Comparison of ENCODE assay signal across 8 mouse cellular contexts in the genomic region with DNA sequence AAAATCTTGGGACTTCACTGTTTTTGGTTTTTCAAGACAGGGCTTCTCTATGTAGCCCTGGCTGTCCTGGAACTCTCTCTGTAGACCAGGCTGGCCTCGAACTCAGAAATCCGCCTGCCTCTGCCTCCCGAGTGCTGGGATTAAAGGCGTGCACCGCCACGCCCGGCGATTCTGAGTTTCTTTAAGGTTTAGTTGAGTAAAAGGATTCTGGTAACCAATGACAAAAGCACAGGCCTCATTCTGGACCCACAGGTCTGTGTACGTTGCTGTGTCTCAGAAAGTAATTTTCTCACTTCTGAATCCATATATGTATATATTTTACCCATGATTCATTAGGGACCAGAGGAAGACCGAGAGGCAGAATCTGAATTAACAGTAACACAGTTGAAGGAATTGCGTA. TPM values are rescaled to one million over a fixed set of nuclear protein-coding genes. Genes with fewer than 3 reads are reported as not detected.
DNase-seq lines count a peak whose midpoint lies in the region; ATAC-seq and TF ChIP-seq lines count a peak whose summit lies in the region.
"Not testable (repeated sequence)": the region's sequence is repeated elsewhere in the genome, so short reads cannot be mapped to it uniquely, and the experiment has no call there.

TSS of gene Supt7l (minus strand) at position 101 of the 400 bp plus-strand sequence.

- H3K4me1 ChIP-seq in embryonic facial prominence, embryonic 13.5 days = peaks cover 24% of the 10 kb centered on the region
- not testable (repeated sequence) for H3K4me1 ChIP-seq in hindbrain, embryonic 11.5 days (replicated peaks; ENCODE audit: control insufficient read depth, insufficient read depth, low read length); testis, adult 2 months (ENCODE audit: control insufficient read depth, insufficient read depth, low read length)
- H3K4me1 ChIP-seq in liver, embryonic 11.5 days (replicated peaks; ENCODE audit: control insufficient read depth, insufficient read depth, low read length) = peaks cover 11% of the 10 kb centered on the region
- H3K4me1 ChIP-seq in midbrain, embryonic 13.5 days (replicated peaks) = peaks cover 34% of the 10 kb centered on the region

- POLR2A ChIA-PET in Patski (lab: Charles Lee) = not testable (repeated sequence)

- CTCF ChIA-PET in Patski (lab: Charles Lee) = not testable (repeated sequence)

- in situ Hi-C loops in Patski (cut with MboI; ENCODE audit: low pct_unique_long_range_greater_than_20kb) = not testable (repeated sequence)

- not testable (repeated sequence) for DNase-seq in Patski (ENCODE audit: low read depth, low spot score); gonadal fat pad, adult 2 months (ENCODE audit: low read depth); hindbrain, embryonic 11.5 days (ENCODE audit: low spot score); layer of hippocampus, adult 8-10 months (ENCODE audit: low spot score in 2 of 2); liver, embryonic 11.5 days (ENCODE audit: low spot score)

- TF ChIP-seq CTCF in Patski (IDR thresholded peaks at IDR 0.05); testis, adult 2 months (IDR thresholded peaks at IDR 0.05; ENCODE audit: control insufficient read depth, insufficient read depth, insufficient replicate concordance, low read depth, low read length): not testable (repeated sequence)

- peak within 1 kb of the TSS; percentile 95 for H3K4me2 ChIP-seq in embryonic facial prominence, embryonic 13.5 days
- H3K4me2 ChIP-seq in hindbrain, embryonic 11.5 days (replicated peaks; ENCODE audit: low read depth, low read length) = peak within 1 kb of the TSS; percentile 88
- H3K4me2 ChIP-seq in liver, embryonic 11.5 days = peak within 1 kb of the TSS; percentile 96
- peak within 1 kb of the TSS; percentile 99 for H3K4me2 ChIP-seq in midbrain, embryonic 13.5 days (replicated peaks)

- peaks cover 46% of the 10 kb centered on the region for H3K36me3 ChIP-seq in embryonic facial prominence, embryonic 13.5 days
- H3K36me3 ChIP-seq in hindbrain, embryonic 11.5 days (ENCODE audit: control insufficient read depth, insufficient read depth, low read length); testis, adult 2 months (ENCODE audit: control insufficient read depth, insufficient read depth, low read length): not testable (repeated sequence)
- H3K36me3 ChIP-seq in liver, embryonic 11.5 days (ENCODE audit: control insufficient read depth, insufficient read depth, low read length) = peaks cover 23% of the 10 kb centered on the region
- H3K36me3 ChIP-seq in midbrain, embryonic 13.5 days = peaks cover 38% of the 10 kb centered on the region

- H3K4me3 ChIP-seq in embryonic facial prominence, embryonic 13.5 days = peak within 1 kb of the TSS; percentile 100
- peak within 1 kb of the TSS; percentile 99 for H3K4me3 ChIP-seq in hindbrain, embryonic 11.5 days (ENCODE audit: low read depth, low read length)
- H3K4me3 ChIP-seq in liver, embryonic 11.5 days (ENCODE audit: low read depth, low read length) = peak within 1 kb of the TSS; percentile 97
- peak within 1 kb of the TSS; percentile 98 for H3K4me3 ChIP-seq in midbrain, embryonic 13.5 days (replicated peaks)
- peak within 1 kb of the TSS; percentile 96 for H3K4me3 ChIP-seq in testis, adult 2 months (ENCODE audit: control insufficient read depth, low read depth, low read length)

- peak within 1 kb of the TSS; percentile 94 for H3K9ac ChIP-seq in embryonic facial prominence, embryonic 13.5 days
- peak within 1 kb of the TSS; percentile 90 for H3K9ac ChIP-seq in hindbrain, embryonic 11.5 days (ENCODE audit: low read depth, low read length)
- H3K9ac ChIP-seq in liver, embryonic 11.5 days (ENCODE audit: low read depth, low read length) = peak within 1 kb of the TSS; percentile 93
- peak within 1 kb of the TSS; percentile 92 for H3K9ac ChIP-seq in midbrain, embryonic 13.5 days (replicated peaks)

- 75% methylated on average over 11 of the region's 11 CpGs for WGBS in embryonic facial prominence, embryonic 13.5 days
- WGBS in hindbrain, embryonic 11.5 days = 82% methylated on average over 11 of the region's 11 CpGs
- WGBS in liver, embryonic 11.5 days = 68% methylated on average over 11 of the region's 11 CpGs
- WGBS in midbrain, embryonic 13.5 days = 78% methylated on average over 11 of the region's 11 CpGs

- TF ChIP-seq POLR2A in testis, adult 2 months (IDR thresholded peaks at IDR 0.05; ENCODE audit: control insufficient read depth, low read depth, low read length) = not testable (repeated sequence)

- H3K9me3 ChIP-seq in embryonic facial prominence, embryonic 13.5 days; hindbrain, embryonic 11.5 days (ENCODE audit: control insufficient read depth, low read length); liver, embryonic 11.5 days (ENCODE audit: control insufficient read depth, low read length); midbrain, embryonic 13.5 days: not testable (repeated sequence)

- H3K27ac ChIP-seq in embryonic facial prominence, embryonic 13.5 days = peak within 1 kb of the TSS; percentile 85
- H3K27ac ChIP-seq in hindbrain, embryonic 11.5 days (ENCODE audit: low read depth, low read length) = peak within 1 kb of the TSS; percentile 70; the same call in 1 of the 2 replicates
- H3K27ac ChIP-seq in liver, embryonic 11.5 days (ENCODE audit: low read depth, low read length) = peak within 1 kb of the TSS; percentile 49; the same call in 1 of the 2 replicates
- peak within 1 kb of the TSS; percentile 84 for H3K27ac ChIP-seq in midbrain, embryonic 13.5 days
- peak within 1 kb of the TSS; percentile 79 for H3K27ac ChIP-seq in testis, adult 2 months (ENCODE audit: control insufficient read depth, insufficient read depth, low read depth, low read length)

- ATAC-seq in Patski; embryonic facial prominence, embryonic 13.5 days (ENCODE audit: insufficient number of reproducible peaks, insufficient read depth, low FRiP score, low TSS enrichment, low read depth); hindbrain, embryonic 11.5 days (ENCODE audit: low FRiP score); liver, embryonic 11.5 days (replicated peaks; ENCODE audit: low FRiP score); midbrain, embryonic 13.5 days: not testable (repeated sequence)

- not testable (repeated sequence) for H3K27me3 ChIP-seq in Patski; embryonic facial prominence, embryonic 13.5 days; hindbrain, embryonic 11.5 days (ENCODE audit: control insufficient read depth, insufficient read depth, low read length); liver, embryonic 11.5 days (replicated peaks; ENCODE audit: control insufficient read depth, insufficient read depth, low read length); midbrain, embryonic 13.5 days; testis, adult 2 months (ENCODE audit: control insufficient read depth, insufficient read depth, low read length)

RNA-seq across cellular contexts. Expression of gene Supt7l, which starts in this region (rescaled TPM):
- 25.7 TPM for polyA plus RNA-seq in Patski (2021)
- 29.1 and 29.8 TPM in 2 replicates for polyA plus RNA-seq in embryonic facial prominence, embryonic 13.5 days (2015; fragmentation: Nextera tagmentation; extraction: Ambion mirVana)
- 14.2 and 17.1 TPM in 2 replicates for polyA plus RNA-seq in gonadal fat pad, adult 2 months (2012; rRNA removed)
- polyA plus RNA-seq in hindbrain, embryonic 11.5 days (2014; fragmentation: Nextera tagmentation; extraction: Ambion mirVana) = 21.3 and 27.4 TPM in 2 replicates
- 10 to 100 TPM; 18.0 to 20.3 (median 19.2) TPM for total RNA-seq in layer of hippocampus, adult 8-10 months (2022)
- 18.5 and 18.6 TPM in 2 replicates for polyA plus RNA-seq in liver, embryonic 11.5 days (2014; fragmentation: Nextera tagmentation; extraction: Ambion mirVana)
- 30.5 and 33.7 TPM in 2 replicates for polyA plus RNA-seq in midbrain, embryonic 13.5 days (2015; fragmentation: Nextera tagmentation; extraction: Ambion mirVana)
- 5.9 and 6.4 TPM in 2 replicates for polyA plus RNA-seq in testis, adult 2 months (2012; rRNA removed)
